Mouse (Mus musculus) midbrain, postnatal 0 days (tissue): ENCODE measurements around the gene Etnppl. TPM values are rescaled to one million over a fixed set of nuclear protein-coding genes. Genes with fewer than 3 reads are reported as not detected.

Experiments used
- ATAC-seq: fragments of 200-750 bp; cut with Nextera tagmentation; 2 replicates; pipeline ENCODE4 v1.8.0; 2017; ENCODE audit warnings: moderate number of reproducible peaks, mild to moderate bottlenecking, moderate TSS enrichment, moderate library complexity; ENCODE audit not compliant: low FRiP score
- DNase-seq: peaks from one replicate; pipeline ENCODE4 v3.0.0-alpha.2; 2015; ENCODE audit warnings: low spot score
- H3K27ac ChIP-seq: fragments of 300-500 bp; sonication (generic); 2 replicates; pipeline ENCODE4 v1.5.1; 2014; ENCODE audit warnings: low read depth, mild to moderate bottlenecking, low read length, mixed read lengths
- H3K27me3 ChIP-seq: fragments of 300-500 bp; sonication (generic); 2 replicates; pipeline ENCODE4 v1.6.1; 2014; ENCODE audit warnings: low read length, control low read depth, mixed read lengths; ENCODE audit not compliant: insufficient read depth
- H3K36me3 ChIP-seq: fragments of 300-500 bp; sonication (generic); 2 replicates; pipeline ENCODE4 v1.6.1; 2014; ENCODE audit warnings: low read length, control low read depth, mixed read lengths; ENCODE audit not compliant: insufficient read depth
- H3K4me1 ChIP-seq: fragments of 300-500 bp; sonication (generic); 2 replicates; pipeline ENCODE4 v1.6.1; 2014; ENCODE audit warnings: mild to moderate bottlenecking, control low read depth, antibody characterized with exemption, low read length, mixed read lengths; ENCODE audit not compliant: insufficient read depth
- H3K4me2 ChIP-seq: fragments of 300-500 bp; sonication (generic); 2 replicates; pipeline ENCODE4 v1.6.1; 2014; ENCODE audit warnings: low read depth, mild to moderate bottlenecking, low read length, mixed read lengths; ENCODE audit not compliant: poor library complexity, severe bottlenecking
- H3K4me3 ChIP-seq: fragments of 300-500 bp; sonication (generic); 2 replicates; pipeline ENCODE4 v1.5.1; 2014; ENCODE audit warnings: low read depth, mild to moderate bottlenecking, low read length, moderate library complexity
- H3K9ac ChIP-seq: fragments of 300-500 bp; sonication (generic); replicated peaks from 2 replicates; pipeline ENCODE4 v1.6.1; 2014; ENCODE audit warnings: mild to moderate bottlenecking, low read length, moderate library complexity, mixed read lengths; ENCODE audit not compliant: poor library complexity, severe bottlenecking
- H3K9me3 ChIP-seq: fragments of 300-500 bp; sonication (generic); 2 replicates; pipeline ENCODE4 v1.6.1; 2016; ENCODE audit warnings: low read length, control low read depth
- CTCF ChIP-seq: IDR thresholded peaks from 2 replicates; pipeline ENCODE4 v1.5.1; 2016; ENCODE audit warnings: antibody characterized with exemption, mild to moderate bottlenecking
- WGBS: fragments of 180-500 bp; shearing (Covaris S2); extraction: QIAGEN DNeasy Blood & Tissue Kit; methylation state at CpG from one replicate; pipeline ENCODE4 v1.1.7; 2014; 5-methylcytosine and 5-hydroxymethylcytosine counted together
- polyA plus RNA-seq: library from polyadenylated mRNA; unstranded; fragments of >200 nt; fragmentation: Nextera tagmentation; extraction: Ambion mirVana; gene quantifications from 2 replicates; pipeline ENCODE4 v1.2.1, GENCODE M21; 2015
- total RNA-seq: library from RNA; depleted of rRNA; stranded (reverse); fragments of >200 nt; gene quantifications from 2 replicates; pipeline ENCODE4 v1.2.3, GENCODE M21; 2014; rRNA removed

Gene Etnppl
- total RNA-seq (0.11 and 0.57 TPM in 2 replicates), polyA plus RNA-seq (0.15 TPM in 1 of 2 replicates, not detected in the other)

DNA sequence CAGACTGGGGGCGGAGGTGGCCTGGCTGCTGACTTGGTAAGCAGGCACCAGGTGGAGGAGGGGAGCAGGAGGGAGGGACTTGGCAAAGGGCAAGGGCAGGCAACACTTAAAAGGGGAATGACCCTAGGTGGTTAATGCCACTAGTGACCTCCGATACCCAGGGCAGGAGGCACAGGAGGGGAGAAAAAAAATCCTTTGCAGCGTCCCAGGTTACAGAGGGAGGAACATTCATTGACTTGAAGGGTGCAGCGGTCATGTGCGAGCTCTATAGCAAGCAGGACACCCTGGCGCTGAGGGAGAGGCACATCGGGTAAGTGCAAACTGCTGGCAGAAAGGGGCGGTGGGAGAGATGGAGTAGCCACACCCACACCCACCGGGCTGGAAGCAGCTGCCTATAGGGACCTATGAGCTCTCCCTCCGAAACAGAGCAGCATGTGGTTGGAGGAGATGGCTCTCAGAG, at the start of gene Etnppl:
Gene Etnppl (plus strand): TSS at position 10 of the 460 bp plus-strand sequence.
- 9% methylated on average over 10 of the region's 10 CpGs for WGBS
- Histone ChIP-seq H3K27me3 (no peaks in the 10 kb centered on the region), H3K4me2 (peak within 1 kb of the TSS; percentile 38), H3K9me3 (no peaks in the 10 kb centered on the region), H3K36me3 (no peaks in the 10 kb centered on the region), H3K4me3 (no peak within 1 kb of the TSS), H3K27ac (no peak within 1 kb of the TSS), H3K9ac (no peak within 1 kb of the TSS), H3K4me1 (no peaks in the 10 kb centered on the region)
- ATAC-seq (no peak), DNase-seq (no peak)
- TF ChIP-seq CTCF: no peak

DNA sequence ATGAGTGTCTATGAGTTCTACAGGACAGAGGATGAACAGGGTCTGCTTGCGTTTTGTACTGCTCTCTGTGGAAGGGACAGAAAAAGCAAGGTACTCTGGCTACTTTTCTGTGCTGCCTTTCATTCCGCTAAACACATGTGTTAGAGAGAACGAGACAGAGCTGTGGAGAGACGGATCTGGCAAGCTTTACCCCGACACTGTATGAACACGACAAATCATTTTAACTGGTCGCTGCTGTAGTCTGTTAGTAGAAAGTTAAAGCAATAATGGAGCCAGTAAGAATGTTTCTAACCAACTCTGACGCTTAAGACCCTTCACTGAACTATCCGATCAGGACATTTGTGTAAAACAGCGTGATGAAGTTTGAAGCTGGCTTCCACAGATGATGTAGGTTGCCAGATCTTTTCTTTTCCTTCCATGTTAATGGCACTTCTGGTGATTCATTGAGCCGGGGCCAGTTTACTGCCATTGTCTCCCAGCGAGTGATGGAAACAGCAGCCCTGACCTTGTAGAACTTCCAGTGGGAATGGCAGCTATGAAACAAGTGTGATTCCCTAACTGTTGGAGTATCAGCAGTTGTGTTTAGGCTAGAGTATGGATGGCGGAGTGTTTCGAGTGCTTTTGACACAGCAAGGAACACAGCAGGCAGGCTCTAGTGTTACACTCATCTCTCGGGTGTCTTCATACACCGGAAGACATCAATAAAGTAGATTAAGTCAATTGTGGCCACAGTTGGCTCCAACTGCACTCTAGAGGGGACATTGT, 48.7 kb upstream of the Etnppl start:
- H3K36me3 ChIP-seq: no peaks in the 10 kb centered on the region
- H3K4me3 ChIP-seq: no peak overlapping the region
- ATAC-seq (no peak), DNase-seq (no peak)
- H3K27ac ChIP-seq: no peak overlapping the region
- no peaks in the 10 kb centered on the region for H3K9me3 ChIP-seq
- no peak overlapping the region for H3K4me2 ChIP-seq
- 83% methylated on average over 16 of the region's 16 CpGs for WGBS
- no peaks in the 10 kb centered on the region for H3K27me3 ChIP-seq
- no peak for TF ChIP-seq CTCF
- H3K9ac ChIP-seq: no peak overlapping the region
- H3K4me1 ChIP-seq: peaks cover 5% of the 10 kb centered on the region; the same call in 1 of the 2 replicates

DNA sequence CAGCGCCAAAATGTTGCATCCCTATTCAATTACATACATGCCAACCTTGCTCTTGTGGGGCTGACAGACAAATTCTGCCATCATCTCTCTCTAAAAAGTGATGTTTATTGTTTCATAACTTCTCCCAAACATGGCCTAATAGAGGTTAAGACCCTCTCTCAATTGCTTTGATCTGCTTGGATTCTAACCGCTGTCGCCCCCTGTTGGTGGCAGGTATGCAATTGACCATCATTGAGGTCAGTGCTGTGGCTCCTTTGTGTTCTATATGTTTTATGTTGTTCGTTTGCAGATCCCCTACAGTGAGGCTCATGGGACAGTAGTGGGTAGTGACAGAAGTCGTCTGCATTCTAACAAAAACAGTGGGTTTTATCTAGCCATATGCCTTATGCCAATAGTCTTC, 44.0 kb upstream of the Etnppl start:
- peak; percentile 51 for TF ChIP-seq CTCF
- Histone ChIP-seq H3K9me3 (no peaks in the 10 kb centered on the region), H3K9ac (no peak overlapping the region), H3K4me3 (no peak overlapping the region), H3K36me3 (no peaks in the 10 kb centered on the region), H3K27ac (no peak overlapping the region), H3K4me1 (peaks cover 5% of the 10 kb centered on the region; the same call in 1 of the 2 replicates), H3K27me3 (no peaks in the 10 kb centered on the region), H3K4me2 (no peak overlapping the region)
- WGBS: 79% methylated on average over 5 of the region's 5 CpGs
- DNase-seq (no peak), ATAC-seq (no peak)

DNA sequence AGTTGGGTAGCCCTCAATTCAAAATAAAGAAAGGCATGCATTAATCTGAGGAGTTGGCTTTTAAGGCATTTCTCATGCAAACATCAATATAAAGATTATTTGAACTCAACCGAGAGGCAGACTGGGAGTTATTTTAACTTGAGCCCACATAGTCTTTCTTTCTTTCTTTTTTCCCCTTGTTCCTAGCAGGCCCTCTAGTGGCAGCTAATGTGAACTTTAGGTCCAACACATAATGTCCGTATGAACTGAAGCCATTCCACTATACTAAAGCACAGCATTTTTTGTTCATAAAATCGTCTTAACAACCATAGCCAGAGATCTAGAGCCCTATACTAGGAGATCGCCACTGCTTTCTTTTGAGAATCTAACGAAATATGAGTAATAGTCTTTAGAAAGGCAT, 42.6 kb upstream of the Etnppl start:
- ATAC-seq: no peak
- no peaks in the 10 kb centered on the region for H3K4me1 ChIP-seq
- no peak overlapping the region for H3K9ac ChIP-seq
- H3K36me3 ChIP-seq: no peaks in the 10 kb centered on the region
- no peak overlapping the region for H3K27ac ChIP-seq
- TF ChIP-seq CTCF: peak; percentile 82
- H3K4me2 ChIP-seq: no peak overlapping the region
- no peaks in the 10 kb centered on the region for H3K27me3 ChIP-seq
- WGBS: 22% methylated on average over 5 of the region's 5 CpGs
- DNase-seq: peak; percentile 65
- H3K9me3 ChIP-seq: no peaks in the 10 kb centered on the region
- H3K4me3 ChIP-seq: no peak overlapping the region

DNA sequence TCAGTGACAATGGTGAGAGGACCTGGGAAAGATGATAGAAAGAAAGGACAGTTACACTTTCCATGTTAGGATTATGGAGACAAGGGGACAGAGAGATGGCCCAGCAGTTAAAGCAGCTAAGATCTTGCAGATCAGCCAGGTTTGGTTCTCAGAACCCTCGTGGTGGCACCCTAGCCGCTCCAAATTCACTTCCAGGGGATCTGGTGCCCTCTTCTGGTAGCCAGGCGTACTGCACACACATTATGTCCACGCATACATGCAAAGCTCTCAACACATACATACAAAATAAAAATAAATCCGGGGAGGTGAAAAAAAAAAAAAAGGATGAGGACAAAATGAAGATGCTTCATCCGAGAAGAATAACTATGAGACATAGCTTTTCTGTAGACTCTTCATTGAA, 40.6 kb upstream of the Etnppl start:
- TF ChIP-seq CTCF: peak; percentile 70
- Histone ChIP-seq H3K9ac (no peak overlapping the region), H3K36me3 (no peaks in the 10 kb centered on the region), H3K27me3 (no peaks in the 10 kb centered on the region), H3K4me3 (no peak overlapping the region), H3K27ac (no peak overlapping the region), H3K4me2 (no peak overlapping the region), H3K9me3 (no peaks in the 10 kb centered on the region), H3K4me1 (no peaks in the 10 kb centered on the region)
- ATAC-seq (no peak), DNase-seq (no peak)
- WGBS: 65% methylated on average over 6 of the region's 6 CpGs

DNA sequence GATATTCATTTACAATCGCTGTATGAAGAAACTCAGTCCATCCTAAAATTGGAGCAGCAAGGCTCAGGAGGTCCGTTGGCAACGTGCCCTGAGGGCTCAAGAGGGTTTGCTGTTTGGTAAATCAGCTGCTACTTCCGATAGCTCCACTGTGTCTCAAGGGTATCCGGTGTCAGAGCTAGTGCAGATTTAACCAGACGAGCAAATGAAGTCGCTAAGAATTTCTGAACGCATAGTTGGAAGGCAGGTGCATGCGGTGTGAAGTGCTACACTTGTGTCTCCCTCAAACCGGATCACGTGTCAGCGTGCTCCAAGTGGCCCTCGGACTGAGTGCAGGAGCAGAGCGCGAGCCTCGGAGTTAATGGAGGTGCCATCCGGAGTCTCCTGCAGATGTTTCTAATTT, 37.7 kb upstream of the Etnppl start:
- H3K4me1 ChIP-seq: no peaks in the 10 kb centered on the region
- no peak overlapping the region for H3K9ac ChIP-seq
- H3K4me3 ChIP-seq: no peak overlapping the region
- no peak for TF ChIP-seq CTCF
- H3K9me3 ChIP-seq: no peaks in the 10 kb centered on the region
- no peaks in the 10 kb centered on the region for H3K27me3 ChIP-seq
- WGBS: 64% methylated on average over 17 of the region's 17 CpGs
- H3K36me3 ChIP-seq: no peaks in the 10 kb centered on the region
- H3K4me2 ChIP-seq: no peak overlapping the region
- DNase-seq: peak; percentile 58
- no peak; the same call in 1 of the 2 replicates for ATAC-seq
- H3K27ac ChIP-seq: no peak overlapping the region
